Mouse (Mus musculus) layer of hippocampus, adult 11-12 months (tissue): ENCODE data around the gene Cyp4f18.
"Not testable (repeated sequence)": the region's sequence is repeated elsewhere in the genome, so short reads cannot be mapped to it uniquely, and the experiment has no call there.

ENCODE experiments used
- DNase-seq: peaks from one replicate; pipeline ENCODE4 v3.0.0; 2022; ENCODE audit warnings: low spot score

Gene Cyp4f18

GRCm38 (mm10) chr8:72009473-72009872 is at the start of gene Cyp4f18:
Gene Cyp4f18, minus strand, starts transcription at chr8:72009626.
- DNase-seq: no peak

- not testable (repeated sequence) for DNase-seq
These were observed 48.2 kb upstream of the Cyp4f18 start for GRCm38 (mm10) chr8:72057643-72058042.

- DNase-seq: not testable (repeated sequence)
These were observed 45.2 kb upstream of the Cyp4f18 start for GRCm38 (mm10) chr8:72054633-72055032.

GRCm38 (mm10) chr8:72042493-72042892 is 33.1 kb upstream of the Cyp4f18 start:
- DNase-seq: no peak

GRCm38 (mm10) chr8:72040918-72041317 is 31.5 kb upstream of the Cyp4f18 start, which contains the start of gene Olfr372:
Gene Olfr372, plus strand, starts transcription at chr8:72041218.
- not testable (repeated sequence) for DNase-seq

GRCm38 (mm10) chr8:72032926-72033325 is 23.5 kb upstream of the Cyp4f18 start:
- peak; percentile 80 for DNase-seq

- peak; percentile 73 for DNase-seq
These were observed 15.5 kb upstream of the Cyp4f18 start for GRCm38 (mm10) chr8:72024886-72025285.

GRCm38 (mm10) chr8:72019816-72020215 is 10.4 kb upstream of the Cyp4f18 start:
- no peak for DNase-seq

GRCm38 (mm10) chr8:72019022-72019421 is 9.6 kb upstream of the Cyp4f18 start:
- not testable (repeated sequence) for DNase-seq

- peak; percentile 15 for DNase-seq
These were observed 8.7 kb upstream of the Cyp4f18 start for GRCm38 (mm10) chr8:72018141-72018540.

GRCm38 (mm10) chr8:72017339-72017738 is 7.9 kb upstream of the Cyp4f18 start:
- not testable (repeated sequence) for DNase-seq

GRCm38 (mm10) chr8:72013506-72014228 is 4.2 kb upstream of the Cyp4f18 start:
- not testable (repeated sequence) for DNase-seq

GRCm38 (mm10) chr8:72008134-72008641 is 1.2 kb downstream of the Cyp4f18 start:
- no peak for DNase-seq

- DNase-seq: no peak
These were observed 2.7 kb downstream of the Cyp4f18 start for GRCm38 (mm10) chr8:72006763-72007162.

- DNase-seq: no peak
These were observed 3.5 kb downstream of the Cyp4f18 start for GRCm38 (mm10) chr8:72005912-72006311.

- no peak for DNase-seq
These were observed 6.5 kb downstream of the Cyp4f18 start for GRCm38 (mm10) chr8:72002942-72003341.

GRCm38 (mm10) chr8:72000223-72000622 is 9.2 kb downstream of the Cyp4f18 start:
- DNase-seq: no peak

- DNase-seq: no peak
These were observed 10.0 kb downstream of the Cyp4f18 start for GRCm38 (mm10) chr8:71999434-71999833.

GRCm38 (mm10) chr8:71988867-71989599 is 20.4 kb downstream of the Cyp4f18 start:
- DNase-seq: no peak

- peak; percentile 68 for DNase-seq
These were observed 21.1 kb downstream of the Cyp4f18 start for GRCm38 (mm10) chr8:71988110-71988866.

GRCm38 (mm10) chr8:71984601-71985000 is 24.8 kb downstream of the Cyp4f18 start:
- no peak for DNase-seq

- no peak for DNase-seq
These were observed 28.0 kb downstream of the Cyp4f18 start for GRCm38 (mm10) chr8:71981456-71981855.
